15 mouse cellular contexts compared by ENCODE assay signal in the genomic region with DNA sequence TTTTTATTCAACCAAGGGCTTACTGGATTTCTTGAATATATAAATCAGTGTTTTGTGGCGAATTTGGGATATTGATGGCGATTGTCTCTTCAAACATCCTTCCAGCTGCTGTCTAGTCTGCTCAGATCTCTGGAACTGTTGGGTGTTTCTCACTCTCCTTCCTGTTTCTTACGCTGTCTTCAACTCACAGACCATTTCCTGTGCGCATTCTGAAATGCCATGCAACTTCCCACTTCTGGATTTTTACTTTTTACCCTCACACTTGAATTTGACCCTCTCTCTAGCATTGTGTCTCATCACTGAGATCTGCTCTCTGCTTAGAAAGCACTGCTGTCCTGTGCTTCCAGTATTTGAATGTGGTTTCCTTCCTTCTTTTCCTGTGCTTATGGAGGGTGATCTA. TPM values are rescaled to one million over a fixed set of nuclear protein-coding genes. Genes with fewer than 3 reads are reported as not detected.
"Had no signal": no experiment of that assay in that cellular context is flagged by ENCODE, and none has a peak within 500 bp of the region (broad histone marks: within the 10 kb centered on the region; RNA-seq: fewer than 3 reads in every experiment).

No protein-coding gene starts in this region.

- ATAC-seq: midbrain, embryonic 16.5 days had no signal

- DNase-seq: lung, adult 18-20 months; lung, embryonic 14.5 days; lung, postnatal 10 days; lung, postnatal 4 days; midbrain, embryonic 14.5 days; retina, postnatal 1 day; right cerebral cortex, adult 18-20 months; right cerebral cortex, postnatal 25 days; right cerebral cortex, postnatal 4 days; spleen, adult 18-20 months; thymus, adult 18-20 months; thymus, postnatal 14 days; thymus, postnatal 36 days had no signal

RNA-seq across cellular contexts. Expression of a gene that starts 5.0 kb away (rescaled TPM):
- total RNA-seq: megakaryocyte-erythroid progenitor cell, adult 5-6 weeks had no signal

RNA-seq across cellular contexts. Expression of a gene that starts 21.8 kb away (rescaled TPM):
- total RNA-seq: megakaryocyte-erythroid progenitor cell, adult 5-6 weeks had no signal

RNA-seq across cellular contexts. Expression of a gene that starts 44.7 kb away (rescaled TPM):
- total RNA-seq: megakaryocyte-erythroid progenitor cell, adult 5-6 weeks had no signal

RNA-seq across cellular contexts. Expression of a gene that starts 55.1 kb away (rescaled TPM):
- total RNA-seq: megakaryocyte-erythroid progenitor cell, adult 5-6 weeks had no signal
